Mouse (Mus musculus) hindbrain, embryonic 12.5 days (tissue): ENCODE measurements at regions not wholly inside any gene's neighbourhood (a gene's known extent, or its start where the extent isn't known, plus 50 kb on each side); places are given as distances from the start of the nearest gene placed in this dataset.
A peak's percentile ranks its signal among the peaks of the same experiment; 100 is the strongest.

Experiments used
- ATAC-seq: fragments of 200-750 bp; cut with Nextera tagmentation; 2 replicates; pipeline ENCODE4 v1.8.0; 2017; ENCODE audit warnings: moderate TSS enrichment; ENCODE audit not compliant: low FRiP score
- H3K27ac ChIP-seq: fragments of 300-500 bp; sonication (generic); 2 replicates; pipeline ENCODE4 v1.5.1; 2016; ENCODE audit warnings: mild to moderate bottlenecking
- H3K27me3 ChIP-seq: fragments of 300-500 bp; sonication (generic); 2 replicates; pipeline ENCODE4 v1.6.1; 2016; ENCODE audit warnings: mild to moderate bottlenecking
- H3K36me3 ChIP-seq: fragments of 300-500 bp; sonication (generic); 2 replicates; pipeline ENCODE4 v1.6.1; 2016; ENCODE audit warnings: mild to moderate bottlenecking
- H3K4me1 ChIP-seq: fragments of 300-500 bp; sonication (generic); 2 replicates; pipeline ENCODE4 v1.6.1; 2016
- H3K4me2 ChIP-seq: fragments of 300-500 bp; sonication (generic); replicated peaks from 2 replicates; pipeline ENCODE4 v1.6.1; 2016; ENCODE audit warnings: mild to moderate bottlenecking
- H3K4me3 ChIP-seq: fragments of 300-500 bp; sonication (generic); 2 replicates; pipeline ENCODE4 v1.5.1; 2016; ENCODE audit warnings: mild to moderate bottlenecking
- H3K9ac ChIP-seq: fragments of 300-500 bp; sonication (generic); 2 replicates; pipeline ENCODE4 v1.6.1; 2016; ENCODE audit warnings: mild to moderate bottlenecking, moderate library complexity
- H3K9me3 ChIP-seq: fragments of 300-500 bp; sonication (generic); replicated peaks from 2 replicates; pipeline ENCODE4 v1.6.1; 2016; ENCODE audit warnings: mild to moderate bottlenecking
- WGBS: fragments of 180-500 bp; shearing (Covaris S2); methylation state at CpG from one replicate; pipeline ENCODE4 v1.1.7; 2016; 5-methylcytosine and 5-hydroxymethylcytosine counted together

GRCm38 (mm10) chr16:65160286-65160685 is 54.6 kb upstream of the Htr1f start:
- Histone ChIP-seq H3K4me1 (no peaks in the 10 kb centered on the region), H3K4me3 (no peak overlapping the region), H3K27ac (no peak overlapping the region), H3K9me3 (no peaks in the 10 kb centered on the region), H3K36me3 (no peaks in the 10 kb centered on the region), H3K4me2 (no peak overlapping the region), H3K9ac (no peak overlapping the region), H3K27me3 (no peaks in the 10 kb centered on the region)
- ATAC-seq, result peak; percentile 66
- 54% methylated on average over 3 of the region's 3 CpGs for WGBS

- no peaks in the 10 kb centered on the region for H3K27me3 ChIP-seq
- no peak for ATAC-seq
- H3K9me3 ChIP-seq, result no peaks in the 10 kb centered on the region
- WGBS, result 75% methylated on average over 1 of the region's 1 CpGs
- no peak overlapping the region for H3K4me3 ChIP-seq
- H3K4me1 ChIP-seq, result no peaks in the 10 kb centered on the region
- H3K9ac ChIP-seq, result no peak overlapping the region
- H3K27ac ChIP-seq, result no peak overlapping the region
- no peak overlapping the region for H3K4me2 ChIP-seq
- H3K36me3 ChIP-seq, result no peaks in the 10 kb centered on the region
Observed at GRCm38 (mm10) chr16:65155536-65155935, 49.9 kb upstream of the Htr1f start.
